Mouse (Mus musculus) frontal cortex, postnatal 14 days (tissue): ENCODE results near the gene Rpl36a.

ENCODE experiments used
- DNase-seq, 2 experiments: peaks; one replicate each; pipeline ENCODE4 v3.0.0; 2022; ENCODE audit warnings: low spot score in 2 of 2

Gene Rpl36a

GRCm38 (mm10) chrX:134599922-134600565 is 14.6 kb downstream of the Rpl36a start:
- DNase-seq = no peak

DNA sequence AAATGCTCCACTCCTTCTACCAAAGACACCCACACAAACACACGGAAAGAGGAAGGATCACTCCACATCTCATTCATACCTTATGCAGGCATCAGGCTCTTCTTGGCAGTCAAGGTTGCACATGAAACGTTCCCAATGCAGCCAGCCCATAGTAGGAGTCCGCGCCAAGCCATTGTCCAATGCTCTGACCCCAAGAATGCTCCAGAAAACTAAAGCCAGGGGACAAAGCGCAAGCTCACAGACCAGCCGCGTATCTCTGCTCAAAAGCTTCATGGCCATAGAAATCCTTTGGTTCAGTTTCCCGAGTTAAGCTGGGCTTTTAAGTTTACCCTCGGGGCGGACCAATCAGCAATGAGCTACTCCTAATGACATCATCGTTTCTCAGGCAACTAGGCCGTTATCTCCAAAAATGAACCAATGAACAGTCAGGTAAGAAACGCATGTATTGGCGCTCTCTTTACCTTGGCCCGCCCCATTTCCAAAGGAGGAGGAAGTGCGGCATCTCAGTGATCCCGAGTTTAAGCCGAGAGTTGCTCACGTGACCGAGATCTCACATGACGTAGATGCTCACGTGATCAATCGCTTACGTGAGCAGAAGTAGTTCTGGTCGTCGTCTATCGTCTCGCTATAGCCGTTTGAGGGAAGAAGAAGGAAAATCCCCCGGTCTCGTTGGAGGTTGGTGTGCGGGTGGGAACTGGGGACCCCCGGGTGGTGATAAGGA is 15.4 kb downstream of the Rpl36a start, which contains the start of the genes Gla and Hnrnph2:
Gene Gla (minus strand): TSS at position 467 of the 721 bp plus-strand sequence.
Gene Hnrnph2 (plus strand): TSS at position 521 of the 721 bp plus-strand sequence.
- DNase-seq = peak; percentile 83 to 93

DNA sequence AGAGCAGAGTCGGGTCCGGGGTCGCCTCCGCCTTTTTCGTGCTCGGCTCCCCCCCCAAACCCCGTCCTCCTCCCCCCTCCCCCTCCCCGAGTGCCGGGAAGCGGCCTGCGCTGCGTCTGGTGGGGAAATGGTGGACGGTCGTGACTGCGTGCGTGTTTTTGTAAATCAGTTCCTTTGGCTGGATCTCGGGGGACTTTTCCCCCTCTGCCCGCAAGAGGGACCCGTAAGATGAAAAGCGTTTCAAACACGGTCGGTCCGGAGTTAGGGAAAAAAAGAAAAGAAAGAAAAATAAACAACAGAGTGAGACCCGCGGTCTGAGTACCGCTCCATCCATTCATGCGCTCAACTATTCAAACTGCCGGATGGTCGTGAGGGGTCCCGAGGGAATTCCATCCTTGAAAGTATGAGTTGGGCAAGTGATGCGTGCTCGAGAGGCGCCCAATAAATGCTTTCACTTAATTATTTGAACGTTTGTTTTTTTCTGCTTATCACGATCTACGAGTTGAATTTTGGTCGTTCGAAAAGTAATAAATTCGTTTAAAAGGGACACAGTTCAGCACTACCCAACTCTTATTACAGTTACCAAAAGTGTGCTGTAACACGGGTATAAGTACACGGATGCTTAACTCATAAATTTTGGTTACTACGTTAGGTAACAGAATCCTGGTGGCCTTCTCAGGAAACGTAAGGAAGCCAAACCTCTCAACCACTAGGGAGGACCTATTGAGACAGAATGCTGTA is 16.1 kb downstream of the Rpl36a start:
- no peak for DNase-seq

- no peak for DNase-seq
Measured at GRCm38 (mm10) chrX:134609472-134609871, 24.0 kb downstream of the Rpl36a start.

DNA sequence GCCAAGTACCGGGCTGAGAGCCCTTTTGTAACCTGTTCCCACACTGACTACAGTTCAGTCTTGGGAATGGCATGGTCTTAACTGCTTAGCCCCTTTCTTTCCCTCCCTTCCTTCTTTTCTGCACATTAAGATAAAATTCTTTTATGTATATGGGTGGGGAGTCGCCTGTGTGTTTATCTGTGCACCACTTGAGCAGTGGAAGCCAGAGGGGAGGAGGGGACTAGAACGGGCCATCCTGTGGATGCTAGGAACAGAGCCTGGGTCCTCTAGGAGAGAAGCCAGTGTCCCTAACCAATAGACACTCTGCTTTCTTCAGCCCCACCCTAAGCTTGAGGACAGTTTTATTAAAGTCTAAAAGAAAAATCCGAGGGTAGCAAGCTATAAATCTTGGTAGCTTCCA is 25.5 kb downstream of the Rpl36a start:
- DNase-seq = no peak

GRCm38 (mm10) chrX:134612285-134612959 is 27.0 kb downstream of the Rpl36a start:
- DNase-seq = no peak

- no peak for DNase-seq
Measured at GRCm38 (mm10) chrX:134614306-134614705, 28.9 kb downstream of the Rpl36a start.

DNA sequence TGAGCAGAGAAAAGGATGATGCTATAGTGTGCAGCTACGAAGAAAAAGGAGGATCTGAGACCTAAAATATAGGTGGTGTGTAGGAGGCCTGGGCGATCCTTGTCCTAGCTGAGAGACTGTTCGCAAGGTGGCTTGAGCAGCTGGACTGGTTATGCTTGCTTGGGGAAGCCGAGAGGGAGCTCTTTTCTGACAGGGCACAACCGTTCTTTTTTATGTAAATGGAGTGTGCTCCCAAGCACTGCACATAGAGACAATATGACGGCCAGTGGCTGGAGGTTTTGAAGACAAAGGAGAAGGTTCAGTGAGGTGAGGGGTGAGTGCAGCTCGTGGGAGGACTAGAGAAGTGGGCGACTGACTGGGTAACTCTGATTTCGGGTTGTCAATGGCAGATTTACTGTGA is 34.2 kb downstream of the Rpl36a start:
- DNase-seq = no peak

DNA sequence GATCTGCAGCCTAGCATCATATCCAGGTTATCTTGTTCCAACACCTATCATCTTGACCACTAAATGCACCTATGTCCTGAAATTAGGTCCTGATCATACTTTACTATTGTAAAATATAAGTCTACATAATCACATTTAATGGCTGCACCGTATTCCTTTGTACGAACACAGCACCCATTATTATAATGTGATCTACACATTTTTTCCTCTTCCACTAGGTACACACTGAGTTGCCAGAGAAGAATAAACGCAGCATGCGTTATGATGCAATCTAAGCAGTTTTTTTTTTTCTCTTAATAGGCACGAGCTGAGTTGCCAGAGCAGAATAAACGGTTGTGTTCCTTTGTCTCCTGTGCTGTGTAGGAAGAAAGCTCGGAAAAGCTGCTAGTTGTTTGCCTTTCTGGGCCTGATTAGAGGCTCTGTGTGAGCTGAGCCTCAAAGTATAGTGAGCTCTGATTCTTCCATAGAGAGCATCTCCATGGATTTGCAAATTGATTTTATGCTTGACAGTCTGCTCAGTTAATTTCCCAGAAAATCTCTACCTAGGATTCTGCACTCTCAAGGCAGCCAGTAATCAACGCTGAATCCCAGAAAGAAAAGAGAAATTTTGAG is 34.9 kb downstream of the Rpl36a start:
- no peak for DNase-seq

- no peak for DNase-seq
Measured at GRCm38 (mm10) chrX:134621685-134622084, 36.2 kb downstream of the Rpl36a start.

DNA sequence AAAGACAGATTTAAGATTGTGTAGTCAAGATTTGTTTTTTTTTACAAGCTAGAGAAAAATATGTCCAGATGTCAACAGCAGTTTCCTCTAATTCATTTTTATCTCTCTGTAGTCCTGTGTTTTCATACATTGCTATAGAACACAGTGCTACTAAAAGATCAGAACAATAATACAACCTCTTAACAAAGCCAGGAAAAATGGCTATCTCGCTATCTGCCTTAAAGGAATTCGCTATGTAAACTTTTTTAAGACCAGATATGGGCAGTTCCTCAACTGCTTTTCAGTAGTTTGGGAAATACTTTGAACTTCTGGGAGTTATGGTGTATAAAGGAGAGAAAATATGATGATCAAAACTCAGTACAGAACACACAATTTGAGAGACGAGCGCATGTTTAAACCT is 37.9 kb downstream of the Rpl36a start:
- no peak for DNase-seq

- no peak for DNase-seq
Measured at GRCm38 (mm10) chrX:134628200-134628599, 42.7 kb downstream of the Rpl36a start.

GRCm38 (mm10) chrX:134632710-134633109 is 47.3 kb downstream of the Rpl36a start:
- no peak for DNase-seq

DNA sequence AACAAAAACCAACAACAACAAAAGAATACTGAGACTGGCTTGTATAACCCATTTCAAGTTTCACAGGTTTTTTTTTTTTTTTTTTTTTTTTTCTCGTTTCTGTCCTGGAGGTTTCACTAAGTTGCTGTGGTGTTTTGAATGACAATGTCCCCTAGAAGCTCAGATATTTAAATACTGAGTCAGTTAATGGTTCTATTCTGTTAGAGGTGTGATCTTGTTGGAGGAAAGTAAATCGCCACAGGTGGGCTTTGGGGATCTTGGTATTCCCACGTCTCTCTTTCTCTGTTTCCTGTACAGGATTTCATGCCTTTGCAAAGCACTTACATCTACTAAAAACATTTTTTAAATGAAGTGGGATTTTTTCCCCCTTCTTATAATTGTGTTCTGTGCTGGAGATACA is 49.7 kb downstream of the Rpl36a start:
- no peak for DNase-seq

- DNase-seq = no peak
Measured at GRCm38 (mm10) chrX:134635860-134636259, 50.4 kb downstream of the Rpl36a start.
